Mouse (Mus musculus) midbrain, embryonic 16.5 days (tissue): Measurements from ENCODE around the gene Grtp1. TPM values are rescaled to one million over a fixed set of nuclear protein-coding genes. Genes with fewer than 3 reads are reported as not detected.

Source experiments
- ATAC-seq: fragments of 200-750 bp; cut with Nextera tagmentation; 2 replicates; pipeline ENCODE4 v1.8.0; 2017; ENCODE audit warnings: moderate TSS enrichment
- H3K27ac ChIP-seq: fragments of 300-500 bp; sonication (generic); 2 replicates; pipeline ENCODE4 v1.5.1; 2014; ENCODE audit warnings: mild to moderate bottlenecking, low read length, mixed read lengths
- H3K27me3 ChIP-seq: fragments of 300-500 bp; sonication (generic); 2 replicates; pipeline ENCODE4 v1.6.1; 2014; ENCODE audit warnings: low read depth, low read length, mixed read lengths; ENCODE audit not compliant: control insufficient read depth, insufficient read depth
- H3K36me3 ChIP-seq: fragments of 300-500 bp; sonication (generic); 2 replicates; pipeline ENCODE4 v1.6.1; 2014; ENCODE audit warnings: mild to moderate bottlenecking, low read length, moderate library complexity, mixed read lengths; ENCODE audit not compliant: control insufficient read depth, insufficient read depth
- H3K4me1 ChIP-seq: fragments of 300-500 bp; sonication (generic); 2 replicates; pipeline ENCODE4 v1.6.1; 2014; ENCODE audit warnings: mild to moderate bottlenecking, low read length, mixed read lengths; ENCODE audit not compliant: control insufficient read depth, insufficient read depth
- H3K4me2 ChIP-seq: fragments of 300-500 bp; sonication (generic); 2 replicates; pipeline ENCODE4 v1.6.1; 2014; ENCODE audit warnings: mild to moderate bottlenecking, low read length, mixed read lengths
- H3K4me3 ChIP-seq: fragments of 300-500 bp; sonication (generic); 2 replicates; pipeline ENCODE4 v1.5.1; 2014; ENCODE audit warnings: low read depth, mild to moderate bottlenecking, low read length, moderate library complexity, mixed read lengths
- H3K9ac ChIP-seq: fragments of 300-500 bp; sonication (generic); 2 replicates; pipeline ENCODE4 v1.6.1; 2014; ENCODE audit warnings: low read depth, low read length, mixed read lengths
- H3K9me3 ChIP-seq: fragments of 300-500 bp; sonication (generic); replicated peaks from 2 replicates; pipeline ENCODE4 v1.6.1; 2014; ENCODE audit warnings: mild to moderate bottlenecking, low read length, mixed read lengths; ENCODE audit not compliant: control insufficient read depth, poor library complexity, severe bottlenecking
- WGBS: fragments of 180-500 bp; shearing (Covaris S2); extraction: QIAGEN DNeasy Blood & Tissue Kit; methylation state at CpG from one replicate; pipeline ENCODE4 v1.1.7; 2014; 5-methylcytosine and 5-hydroxymethylcytosine counted together
- polyA plus RNA-seq: library from polyadenylated mRNA; unstranded; fragments of >200 nt; fragmentation: Nextera tagmentation; extraction: Ambion mirVana; gene quantifications from 2 replicates; pipeline ENCODE4 v1.2.1, GENCODE M21; 2015

Grtp1 gene
- polyA plus RNA-seq, 1 experiment from 2014 or later, result 16.9 TPM

- Histone ChIP-seq H3K4me1 (peaks cover 15% of the 10 kb centered on the region), H3K9ac (peak overlapping the region; percentile 82; the same call in 1 of the 2 replicates), H3K36me3 (no peaks in the 10 kb centered on the region), H3K4me2 (peak overlapping the region; percentile 93), H3K9me3 (no peaks in the 10 kb centered on the region), H3K27me3 (peaks cover 18% of the 10 kb centered on the region), H3K27ac (no peak overlapping the region), H3K4me3 (peak overlapping the region; percentile 91)
- ATAC-seq, result no peak
- 27% methylated on average over 14 of the region's 14 CpGs for WGBS
Measured at GRCm38 (mm10) chr8:13199385-13200061, 897 bp downstream of the Grtp1 start.

- Histone ChIP-seq H3K4me1 (peaks cover 19% of the 10 kb centered on the region), H3K27ac (no peak overlapping the region), H3K36me3 (no peaks in the 10 kb centered on the region), H3K9me3 (no peaks in the 10 kb centered on the region), H3K27me3 (peaks cover 13% of the 10 kb centered on the region), H3K9ac (no peak overlapping the region), H3K4me3 (no peak overlapping the region), H3K4me2 (no peak overlapping the region)
- 88% methylated on average over 5 of the region's 5 CpGs for WGBS
- no peak for ATAC-seq
Measured at GRCm38 (mm10) chr8:13197493-13197892, 2.9 kb downstream of the Grtp1 start.

GRCm38 (mm10) chr8:13194818-13195217 lies 5.6 kb downstream of the Grtp1 start:
- Histone ChIP-seq H3K9ac (0 out of 2 replicates have a peak overlapping the region, but pooled peaks have one; percentile 35), H3K4me1 (peaks cover 9% of the 10 kb centered on the region), H3K4me3 (no peak overlapping the region), H3K4me2 (0 out of 2 replicates have a peak overlapping the region, but pooled peaks have one; percentile 8), H3K27me3 (no peaks in the 10 kb centered on the region), H3K36me3 (no peaks in the 10 kb centered on the region), H3K9me3 (no peaks in the 10 kb centered on the region), H3K27ac (peak overlapping the region; percentile 45; the same call in 1 of the 2 replicates)
- ATAC-seq, result peak; percentile 47; the same call in 1 of the 2 replicates
- 5% methylated on average over 10 of the region's 10 CpGs for WGBS

GRCm38 (mm10) chr8:13190235-13190634 lies 10.2 kb downstream of the Grtp1 start:
- H3K9me3 ChIP-seq, result no peaks in the 10 kb centered on the region
- no peak overlapping the region for H3K9ac ChIP-seq
- H3K27ac ChIP-seq, result no peak overlapping the region
- 92% methylated on average over 8 of the region's 8 CpGs for WGBS
- H3K4me3 ChIP-seq, result no peak overlapping the region
- H3K27me3 ChIP-seq, result no peaks in the 10 kb centered on the region
- H3K4me1 ChIP-seq, result peaks cover 6% of the 10 kb centered on the region
- H3K36me3 ChIP-seq, result 0 out of 2 replicates have a peak, but pooled peaks cover 1% of the 10 kb centered on the region
- H3K4me2 ChIP-seq, result no peak overlapping the region
- ATAC-seq, result no peak

GRCm38 (mm10) chr8:13188857-13189256 lies 11.6 kb downstream of the Grtp1 start:
- H3K36me3 ChIP-seq, result 0 out of 2 replicates have a peak, but pooled peaks cover 2% of the 10 kb centered on the region
- no peaks in the 10 kb centered on the region for H3K9me3 ChIP-seq
- H3K4me1 ChIP-seq, result no peaks in the 10 kb centered on the region
- no peak overlapping the region for H3K27ac ChIP-seq
- no peak overlapping the region for H3K4me3 ChIP-seq
- WGBS, result 86% methylated on average over 1 of the region's 1 CpGs
- no peak for ATAC-seq
- H3K4me2 ChIP-seq, result no peak overlapping the region
- H3K9ac ChIP-seq, result no peak overlapping the region
- H3K27me3 ChIP-seq, result no peaks in the 10 kb centered on the region

- Histone ChIP-seq H3K27ac (no peak overlapping the region), H3K4me1 (no peaks in the 10 kb centered on the region), H3K27me3 (no peaks in the 10 kb centered on the region), H3K36me3 (0 out of 2 replicates have a peak, but pooled peaks cover 2% of the 10 kb centered on the region), H3K4me2 (no peak overlapping the region), H3K9ac (no peak overlapping the region), H3K4me3 (no peak overlapping the region), H3K9me3 (no peaks in the 10 kb centered on the region)
- ATAC-seq, result no peak
- 83% methylated on average over 13 of the region's 13 CpGs for WGBS
Measured at GRCm38 (mm10) chr8:13188052-13188555, 12.3 kb downstream of the Grtp1 start.

- WGBS, result 54% methylated on average over 7 of the region's 7 CpGs
- ATAC-seq, result no peak
- Histone ChIP-seq H3K27ac (no peak overlapping the region), H3K4me1 (no peaks in the 10 kb centered on the region), H3K36me3 (0 out of 2 replicates have a peak, but pooled peaks cover 2% of the 10 kb centered on the region), H3K4me2 (no peak overlapping the region), H3K9ac (no peak overlapping the region), H3K4me3 (no peak overlapping the region), H3K9me3 (no peaks in the 10 kb centered on the region), H3K27me3 (no peaks in the 10 kb centered on the region)
Measured at GRCm38 (mm10) chr8:13187638-13188037, 12.8 kb downstream of the Grtp1 start.

- no peak overlapping the region for H3K9ac ChIP-seq
- WGBS, result 83% methylated on average over 9 of the region's 9 CpGs
- no peak overlapping the region for H3K27ac ChIP-seq
- no peak for ATAC-seq
- H3K27me3 ChIP-seq, result no peaks in the 10 kb centered on the region
- no peak overlapping the region for H3K4me3 ChIP-seq
- H3K4me1 ChIP-seq, result no peaks in the 10 kb centered on the region
- no peak overlapping the region for H3K4me2 ChIP-seq
- H3K36me3 ChIP-seq, result 0 out of 2 replicates have a peak, but pooled peaks cover 2% of the 10 kb centered on the region
- no peaks in the 10 kb centered on the region for H3K9me3 ChIP-seq
Measured at GRCm38 (mm10) chr8:13187229-13187628, 13.2 kb downstream of the Grtp1 start.

- Histone ChIP-seq H3K9ac (no peak overlapping the region), H3K27me3 (no peaks in the 10 kb centered on the region), H3K4me1 (no peaks in the 10 kb centered on the region), H3K4me3 (no peak overlapping the region), H3K27ac (no peak overlapping the region), H3K36me3 (0 out of 2 replicates have a peak, but pooled peaks cover 2% of the 10 kb centered on the region), H3K9me3 (no peaks in the 10 kb centered on the region), H3K4me2 (no peak overlapping the region)
- WGBS, result 84% methylated on average over 8 of the region's 8 CpGs
- ATAC-seq, result no peak
Measured at GRCm38 (mm10) chr8:13186819-13187218, 13.6 kb downstream of the Grtp1 start.
